Mouse (Mus musculus): ENCODE data around the gene Fgf11.

The Fgf11 gene

GRCm38 (mm10) chr11:69758478-69758970 lies 43.1 kb downstream of the Fgf11 start, which contains the start of gene Polr2a:
Gene Polr2a (minus strand): TSS chr11:69758637.
- ATAC-seq (ENCODE audit: insufficient number of reproducible peaks, low FRiP score, low TSS enrichment), result peak; percentile 83

DNA sequence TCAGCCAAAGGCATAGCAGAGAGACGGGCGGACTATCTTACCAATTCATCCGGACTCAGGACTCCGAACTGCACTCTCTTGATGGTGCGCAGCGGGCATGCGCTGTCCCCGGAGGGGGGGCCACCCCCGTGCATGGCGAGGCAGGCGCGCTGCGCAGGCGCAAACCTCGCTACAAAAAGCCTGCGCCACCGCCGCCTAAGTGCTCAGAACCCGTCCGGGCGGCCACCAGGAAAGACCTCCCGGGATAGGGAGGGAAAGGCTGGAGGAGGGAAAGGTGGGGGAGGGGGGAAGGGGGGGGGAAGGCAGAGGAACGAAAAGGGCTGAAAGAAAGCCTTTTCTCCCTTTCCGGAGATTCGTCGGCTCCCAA lies 43.6 kb downstream of the Fgf11 start:
- ATAC-seq (ENCODE audit: insufficient number of reproducible peaks, low FRiP score, low TSS enrichment), result peak; percentile 60

DNA sequence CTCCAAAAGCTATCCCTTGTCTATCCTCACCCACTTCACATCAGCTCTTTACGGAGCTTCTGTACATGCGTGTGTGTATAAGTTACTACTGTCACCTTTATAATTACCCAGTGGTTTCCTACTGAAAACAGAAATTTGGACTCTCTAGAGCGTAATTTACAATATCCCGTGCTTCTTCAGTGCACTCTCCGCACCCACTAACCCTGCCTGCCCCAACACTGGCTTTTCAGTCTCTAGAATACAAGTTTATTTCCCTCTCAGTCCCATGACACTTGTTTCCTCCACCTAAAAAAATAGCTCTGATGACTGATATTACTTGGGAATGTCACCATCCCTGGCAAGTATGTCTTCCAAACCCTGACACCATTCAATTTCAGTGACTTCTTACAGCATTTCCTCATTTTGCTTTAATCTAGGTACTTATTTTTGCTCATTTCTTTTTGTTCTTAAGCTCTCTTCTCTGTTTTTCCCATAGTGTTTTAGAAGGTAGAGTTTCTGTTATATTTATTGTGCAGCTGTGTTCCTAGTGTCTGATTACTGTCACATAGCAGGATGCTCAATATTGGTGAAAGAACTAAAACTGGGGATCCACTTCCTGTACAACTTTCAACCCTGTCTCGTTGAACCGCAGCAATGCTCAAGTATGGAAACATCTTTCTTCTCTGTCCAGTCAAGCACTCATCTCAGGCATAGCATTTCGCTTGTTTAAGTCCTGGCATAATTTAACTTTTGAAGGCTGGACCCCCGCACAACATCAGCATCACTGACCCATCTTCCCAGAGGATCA lies 44.2 kb downstream of the Fgf11 start:
- no peak for ATAC-seq (ENCODE audit: insufficient number of reproducible peaks, low FRiP score, low TSS enrichment)

GRCm38 (mm10) chr11:69754701-69755100 lies 47.0 kb downstream of the Fgf11 start:
- ATAC-seq (ENCODE audit: insufficient number of reproducible peaks, low FRiP score, low TSS enrichment), result no peak

DNA sequence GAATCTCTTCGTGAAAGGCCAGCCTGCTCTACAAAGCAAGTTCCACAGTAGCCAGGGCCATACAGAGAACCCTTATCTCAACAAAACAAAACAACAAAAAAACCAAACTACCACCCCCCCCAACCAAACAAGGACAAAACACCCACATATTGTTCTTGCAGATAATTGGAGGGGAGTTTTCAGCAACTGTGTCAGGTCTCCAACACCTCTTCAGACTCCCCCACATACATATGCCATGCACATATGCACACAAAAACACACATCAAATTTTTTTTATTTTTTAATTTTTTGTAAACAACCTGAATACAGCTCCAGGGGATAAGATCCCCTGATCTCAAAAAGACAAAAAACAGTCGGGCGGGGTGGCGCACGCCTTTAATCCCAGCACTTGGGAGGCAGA lies 47.4 kb downstream of the Fgf11 start:
- ATAC-seq (ENCODE audit: insufficient number of reproducible peaks, low FRiP score, low TSS enrichment), result no peak

- ATAC-seq (ENCODE audit: insufficient number of reproducible peaks, low FRiP score, low TSS enrichment), result no peak
These were observed 49.0 kb downstream of the Fgf11 start for GRCm38 (mm10) chr11:69752686-69753085.

GRCm38 (mm10) chr11:69751635-69752034 lies 50.0 kb downstream of the Fgf11 start:
- no peak for ATAC-seq (ENCODE audit: insufficient number of reproducible peaks, low FRiP score, low TSS enrichment)

Measured in cerebellum, adult (tissue).